Mouse (Mus musculus): ENCODE data around the gene Fbxl8. TPM values are rescaled to one million over a fixed set of nuclear protein-coding genes. Genes with fewer than 3 reads are reported as not detected.
"Not testable (repeated sequence)": the region's sequence is repeated elsewhere in the genome, so short reads cannot be mapped to it uniquely, and the experiment has no call there.

The Fbxl8 gene
- polyA plus RNA-seq, 1 experiment from 2014 or later: 0.58 TPM

GRCm38 (mm10) chr8:105289805-105290460 lies 25.5 kb downstream of the Fbxl8 start, which contains the start of gene 4931428F04Rik:
Gene 4931428F04Rik (minus strand): TSS chr8:105289864.
- no peaks in the 10 kb centered on the region for H3K9me3 ChIP-seq (replicated peaks)
- H3K4me2 ChIP-seq: peak within 1 kb of the TSS; percentile 70
- H3K27me3 ChIP-seq: peaks cover 11% of the 10 kb centered on the region
- H3K27ac ChIP-seq: peak within 1 kb of the TSS; percentile 84
- peak within 1 kb of the TSS; percentile 50 for H3K4me3 ChIP-seq
- WGBS: 1% methylated on average over 43 of the region's 43 CpGs
- peak; percentile 39 for ATAC-seq
- peak within 1 kb of the TSS; percentile 65 for H3K9ac ChIP-seq
- peaks cover 52% of the 10 kb centered on the region for H3K4me1 ChIP-seq
- H3K36me3 ChIP-seq (ENCODE audit: poor library complexity, severe bottlenecking): peaks cover 8% of the 10 kb centered on the region

GRCm38 (mm10) chr8:105290554-105291314 lies 26.3 kb downstream of the Fbxl8 start:
- H3K9ac ChIP-seq: 0 out of 2 replicates have a peak overlapping the region, but pooled peaks have one; percentile 65
- peak overlapping the region; percentile 50 for H3K4me3 ChIP-seq
- H3K4me2 ChIP-seq: peak overlapping the region; percentile 70
- WGBS: 5% methylated on average over 31 of the region's 31 CpGs
- ATAC-seq: no peak
- no peaks in the 10 kb centered on the region for H3K9me3 ChIP-seq (replicated peaks)
- H3K36me3 ChIP-seq (ENCODE audit: poor library complexity, severe bottlenecking): peaks cover under 1% of the 10 kb centered on the region; the same call in 1 of the 2 replicates
- H3K27ac ChIP-seq: no peak overlapping the region
- H3K4me1 ChIP-seq: peaks cover 48% of the 10 kb centered on the region
- peaks cover 11% of the 10 kb centered on the region for H3K27me3 ChIP-seq

- peak overlapping the region; percentile 70; the same call in 1 of the 2 replicates for H3K4me2 ChIP-seq
- not testable (repeated sequence) for H3K9me3 ChIP-seq (replicated peaks); ATAC-seq; H3K27ac ChIP-seq; H3K36me3 ChIP-seq (ENCODE audit: poor library complexity, severe bottlenecking); H3K4me3 ChIP-seq; H3K9ac ChIP-seq
- peaks cover 11% of the 10 kb centered on the region for H3K27me3 ChIP-seq
- WGBS: 88% methylated on average over 8 of the region's 8 CpGs
- H3K4me1 ChIP-seq: peaks cover 42% of the 10 kb centered on the region
These were observed 26.9 kb downstream of the Fbxl8 start for GRCm38 (mm10) chr8:105291364-105291763.

- H3K27ac ChIP-seq; H3K4me2 ChIP-seq; H3K9me3 ChIP-seq (replicated peaks); H3K9ac ChIP-seq; ATAC-seq; H3K4me3 ChIP-seq; H3K36me3 ChIP-seq (ENCODE audit: poor library complexity, severe bottlenecking): not testable (repeated sequence)
- Histone ChIP-seq H3K4me1 (peaks cover 40% of the 10 kb centered on the region), H3K27me3 (peaks cover 11% of the 10 kb centered on the region)
- 70% methylated on average over 3 of the region's 3 CpGs for WGBS
These were observed 27.4 kb downstream of the Fbxl8 start for GRCm38 (mm10) chr8:105291802-105292201.

DNA sequence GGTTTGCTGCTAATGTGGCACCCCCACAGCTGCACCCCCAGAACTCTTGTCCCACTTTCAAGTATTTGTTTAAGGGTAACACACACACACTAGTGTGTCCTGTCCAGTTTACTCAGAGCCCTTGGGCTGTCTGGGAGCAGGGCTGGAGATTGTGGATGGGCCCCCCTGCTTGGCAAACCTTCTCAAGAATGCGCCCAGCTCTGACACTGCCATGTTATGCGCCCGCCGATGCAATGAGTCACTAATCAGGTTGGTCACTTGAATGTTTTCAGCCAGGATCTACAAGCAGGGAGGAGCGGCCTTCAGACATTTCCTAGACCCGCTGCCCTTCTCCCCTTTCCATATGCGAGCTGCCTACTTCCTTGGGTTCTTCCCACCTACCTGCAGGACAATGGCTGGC lies 28.0 kb downstream of the Fbxl8 start:
- Histone ChIP-seq H3K27ac (no peak overlapping the region), H3K4me1 (peaks cover 38% of the 10 kb centered on the region), H3K4me2 (no peak overlapping the region), H3K4me3 (no peak overlapping the region), H3K36me3 (ENCODE audit: poor library complexity, severe bottlenecking) (no peaks in the 10 kb centered on the region), H3K9me3 (replicated peaks) (no peaks in the 10 kb centered on the region), H3K27me3 (peaks cover 11% of the 10 kb centered on the region), H3K9ac (no peak overlapping the region)
- WGBS: 73% methylated on average over 7 of the region's 7 CpGs
- no peak for ATAC-seq

DNA sequence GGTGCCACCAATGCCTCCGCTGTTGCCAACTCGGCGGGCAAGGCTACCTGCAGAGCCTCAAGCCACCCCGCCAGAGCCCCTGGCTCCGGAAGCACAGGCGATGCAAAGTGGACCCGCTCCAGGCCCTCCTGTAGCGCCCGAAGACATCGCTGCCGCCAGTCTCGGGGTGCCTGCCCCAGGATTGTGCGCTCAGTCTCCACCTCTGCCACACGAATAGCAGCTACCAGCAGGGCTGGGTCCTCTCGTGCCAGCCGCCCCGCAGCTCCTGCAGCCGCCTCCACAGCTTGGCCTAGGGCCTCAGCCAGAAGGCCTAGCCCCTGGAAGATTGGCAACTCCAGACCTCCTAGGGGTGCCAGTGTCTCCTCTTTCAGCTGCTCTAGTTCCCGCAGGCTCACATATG lies 29.0 kb downstream of the Fbxl8 start:
- no peak for ATAC-seq
- Histone ChIP-seq H3K36me3 (ENCODE audit: poor library complexity, severe bottlenecking) (no peaks in the 10 kb centered on the region), H3K4me2 (no peak overlapping the region), H3K9ac (no peak overlapping the region), H3K9me3 (replicated peaks) (no peaks in the 10 kb centered on the region), H3K27ac (no peak overlapping the region), H3K27me3 (peaks cover 11% of the 10 kb centered on the region), H3K4me1 (peaks cover 34% of the 10 kb centered on the region), H3K4me3 (no peak overlapping the region)
- 66% methylated on average over 19 of the region's 19 CpGs for WGBS

DNA sequence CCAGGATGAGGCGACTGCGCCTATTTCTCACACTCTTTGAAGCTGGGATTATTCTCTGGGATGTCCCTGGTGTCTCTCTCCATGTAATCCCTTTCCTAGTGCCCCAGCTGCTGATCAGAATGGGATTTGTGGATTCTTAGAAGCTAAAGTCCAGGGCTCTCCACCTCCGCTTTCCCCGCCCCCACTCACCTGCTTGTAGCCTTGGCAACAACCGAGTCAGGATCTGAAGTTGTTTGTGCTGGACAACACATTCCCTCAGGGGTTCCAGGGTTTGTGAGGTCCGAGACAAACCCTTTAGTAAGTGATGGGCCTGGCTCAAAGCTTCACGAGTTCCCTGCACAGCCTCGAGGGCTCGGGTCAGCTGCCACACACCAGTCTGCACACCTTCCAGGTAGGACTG lies 30.3 kb downstream of the Fbxl8 start:
- peaks cover 38% of the 10 kb centered on the region for H3K4me1 ChIP-seq
- no peaks in the 10 kb centered on the region for H3K9me3 ChIP-seq (replicated peaks)
- H3K36me3 ChIP-seq (ENCODE audit: poor library complexity, severe bottlenecking): peaks cover 11% of the 10 kb centered on the region
- H3K27me3 ChIP-seq: peaks cover 11% of the 10 kb centered on the region
- ATAC-seq: no peak
- no peak overlapping the region for H3K4me3 ChIP-seq
- no peak overlapping the region; the same call in 1 of the 2 replicates for H3K9ac ChIP-seq
- 61% methylated on average over 9 of the region's 9 CpGs for WGBS
- H3K4me2 ChIP-seq: no peak overlapping the region
- H3K27ac ChIP-seq: no peak overlapping the region

- Histone ChIP-seq H3K4me1 (peaks cover 35% of the 10 kb centered on the region), H3K27me3 (peaks cover 6% of the 10 kb centered on the region), H3K9ac (no peak overlapping the region), H3K36me3 (ENCODE audit: poor library complexity, severe bottlenecking) (peaks cover 16% of the 10 kb centered on the region), H3K27ac (no peak overlapping the region), H3K4me2 (no peak overlapping the region), H3K4me3 (no peak overlapping the region), H3K9me3 (replicated peaks) (no peaks in the 10 kb centered on the region)
- WGBS: 67% methylated on average over 11 of the region's 11 CpGs
- no peak for ATAC-seq
These were observed 30.8 kb downstream of the Fbxl8 start for GRCm38 (mm10) chr8:105295256-105295655.

DNA sequence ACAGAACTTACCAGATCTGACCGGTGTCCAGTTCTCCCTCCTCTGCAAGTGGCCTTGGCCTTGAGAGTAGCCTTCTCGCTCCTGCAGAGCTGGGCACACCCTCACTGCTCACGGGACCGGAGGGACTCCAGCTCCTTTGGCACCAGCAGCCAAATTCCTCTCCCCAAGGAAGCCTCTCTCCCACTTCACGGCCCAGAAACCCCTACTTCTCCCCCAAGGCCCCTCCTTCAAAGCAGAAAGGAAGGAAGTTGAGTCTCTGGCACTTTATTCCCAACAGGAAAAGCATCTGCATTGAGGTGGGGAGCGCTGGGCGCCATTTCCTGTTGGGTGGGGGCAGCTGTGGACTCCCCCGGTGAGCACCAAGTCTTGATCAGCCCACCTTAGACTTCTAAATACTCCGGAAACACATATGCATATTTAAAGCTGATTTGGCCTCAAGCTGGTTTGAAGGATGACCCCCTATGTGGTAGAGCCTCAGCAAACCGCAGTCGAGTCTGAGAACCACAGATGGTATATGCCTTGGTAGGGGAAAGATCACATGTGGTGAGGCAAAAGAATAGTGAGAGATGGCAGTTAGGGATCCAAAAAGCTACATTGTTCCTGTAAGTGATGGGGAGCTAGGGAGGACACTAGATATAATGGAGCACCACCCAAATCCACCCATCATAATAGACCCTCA lies 31.6 kb downstream of the Fbxl8 start, which contains the start of gene Exoc3l:
Gene Exoc3l, minus strand, starts transcription at position 207 of the 679 bp plus-strand sequence.
- peak within 1 kb of the TSS; percentile 98 for H3K4me2 ChIP-seq
- WGBS: 77% methylated on average over 11 of the region's 11 CpGs
- H3K27ac ChIP-seq: no peak within 1 kb of the TSS
- H3K4me3 ChIP-seq: peak within 1 kb of the TSS; percentile 100
- no peaks in the 10 kb centered on the region for H3K9me3 ChIP-seq (replicated peaks)
- peak within 1 kb of the TSS; percentile 96; the same call in 1 of the 2 replicates for H3K9ac ChIP-seq
- H3K27me3 ChIP-seq: no peaks in the 10 kb centered on the region
- peaks cover 24% of the 10 kb centered on the region for H3K36me3 ChIP-seq (ENCODE audit: poor library complexity, severe bottlenecking)
- ATAC-seq: no peak
- peaks cover 27% of the 10 kb centered on the region for H3K4me1 ChIP-seq

DNA sequence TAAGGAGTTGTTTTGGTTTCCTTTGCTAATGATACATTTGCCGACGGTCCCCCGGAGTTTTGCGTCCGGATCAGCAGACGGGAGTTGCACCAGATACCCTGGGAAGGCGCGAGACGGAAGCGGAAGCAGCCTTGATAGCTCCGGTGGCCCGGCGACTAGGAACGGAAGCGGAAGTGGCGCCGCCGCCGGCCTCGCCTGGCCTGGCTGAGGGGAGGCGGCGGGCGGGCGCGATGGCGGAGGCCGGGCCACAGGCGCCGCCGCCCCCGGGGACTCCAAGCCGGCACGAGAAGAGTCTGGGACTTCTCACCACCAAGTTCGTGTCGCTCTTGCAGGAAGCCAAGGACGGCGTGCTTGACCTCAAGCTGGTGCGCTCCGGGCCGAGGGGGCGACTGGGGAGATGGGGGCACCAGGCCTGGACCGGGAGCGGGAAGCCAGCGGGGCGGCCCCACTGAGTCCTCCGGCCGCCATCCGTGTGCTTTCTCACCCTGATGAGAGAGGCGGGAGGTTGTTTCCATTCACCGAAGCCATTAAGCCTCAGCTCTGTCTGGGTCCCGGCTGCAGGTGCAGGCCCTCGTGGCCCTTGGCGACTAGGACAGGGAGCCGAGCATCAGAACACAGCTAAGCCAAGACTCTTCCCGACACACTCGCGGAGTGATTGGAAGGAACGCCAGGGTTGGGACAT lies 33.2 kb downstream of the Fbxl8 start, which contains the start of gene E2f4:
Gene E2f4, plus strand, starts transcription at position 153 of the 682 bp plus-strand sequence.
- no peaks in the 10 kb centered on the region for H3K27me3 ChIP-seq
- H3K4me1 ChIP-seq: peaks cover 25% of the 10 kb centered on the region
- H3K4me2 ChIP-seq: peak within 1 kb of the TSS; percentile 98
- under 1% methylated on average over 58 of the region's 58 CpGs for WGBS
- peak within 1 kb of the TSS; percentile 100 for H3K4me3 ChIP-seq
- ATAC-seq: peak; percentile 94
- H3K27ac ChIP-seq: peak within 1 kb of the TSS; percentile 40; the same call in 1 of the 2 replicates
- peak within 1 kb of the TSS; percentile 96 for H3K9ac ChIP-seq
- H3K9me3 ChIP-seq (replicated peaks): no peaks in the 10 kb centered on the region
- H3K36me3 ChIP-seq (ENCODE audit: poor library complexity, severe bottlenecking): peaks cover 40% of the 10 kb centered on the region

All from forebrain, embryonic 13.5 days (tissue).